ENCODE assay signal across 27 mouse cellular contexts in genomic region chr8:95336363-95336762, GRCm38 (mm10). TPM values are rescaled to one million over a fixed set of nuclear protein-coding genes. Genes with fewer than 3 reads are reported as not detected.
A peak's percentile ranks its signal among the peaks of the same experiment; 100 is the strongest.
DNase-seq lines count a peak whose midpoint lies in the region; ATAC-seq and TF ChIP-seq lines count a peak whose summit lies in the region.
"Had no signal": no experiment of that assay in that cellular context is flagged by ENCODE, and none has a peak within 500 bp of the region (broad histone marks: within the 10 kb centered on the region; RNA-seq: fewer than 3 reads in every experiment).

No protein-coding gene starts in this region.

- H3K4me1 ChIP-seq in bone marrow macrophage, adult 2 months (ENCODE audit: control insufficient read depth, insufficient read depth, low read length): peaks cover 17% of the 10 kb centered on the region
- H3K4me1 ChIP-seq in midbrain, postnatal 0 days (ENCODE audit: insufficient read depth, low read length): 0 out of 2 replicates have a peak, but pooled peaks cover 6% of the 10 kb centered on the region

- no peak for TF ChIP-seq CTCF in C2C12 (IDR thresholded peaks at IDR 0.05; ENCODE audit: control insufficient read depth, insufficient read depth, insufficient read length)
- no peak for TF ChIP-seq CTCF in bone marrow macrophage, adult 2 months (IDR thresholded peaks at IDR 0.05; ENCODE audit: low read depth, low read length)
- TF ChIP-seq CTCF in midbrain, postnatal 0 days (IDR thresholded peaks at IDR 0.05): no peak

- no peak for TF ChIP-seq POLR2A in bone marrow macrophage, adult 2 months (IDR thresholded peaks at IDR 0.05; ENCODE audit: borderline replicate concordance, low read depth, low read length)

- H3K4me2 ChIP-seq in midbrain, postnatal 0 days (ENCODE audit: low read depth, low read length, poor library complexity, severe bottlenecking): no peak overlapping the region
- H3K4me2 ChIP-seq: embryonic facial prominence, embryonic 13.5 days; embryonic facial prominence, embryonic 15.5 days; forebrain, embryonic 13.5 days; forebrain, embryonic 15.5 days had no signal

- H3K36me3 ChIP-seq in C2C12 (ENCODE audit: control insufficient read depth, insufficient read depth): peaks cover 36% of the 10 kb centered on the region
- H3K36me3 ChIP-seq in macrophage (ENCODE audit: inconsistent target): peaks cover 57% of the 10 kb centered on the region
- H3K36me3 ChIP-seq in midbrain, postnatal 0 days (ENCODE audit: insufficient read depth, low read length): peaks cover 31% of the 10 kb centered on the region

- no peak overlapping the region for H3ac ChIP-seq in C2C12 (ENCODE audit: control insufficient read depth, insufficient read length, low read depth)

- no peak for ATAC-seq in midbrain, postnatal 0 days (ENCODE audit: low FRiP score)
- ATAC-seq: forebrain, embryonic 13.5 days; forebrain, embryonic 15.5 days; forebrain, postnatal 0 days had no signal

- H3K9ac ChIP-seq in midbrain, postnatal 0 days (replicated peaks; ENCODE audit: low read length, poor library complexity, severe bottlenecking): no peak overlapping the region
- H3K9ac ChIP-seq: embryonic facial prominence, embryonic 13.5 days; embryonic facial prominence, embryonic 15.5 days; forebrain, embryonic 13.5 days; forebrain, embryonic 15.5 days; forebrain, postnatal 0 days had no signal

- H3K27me3 ChIP-seq in C2C12 (ENCODE audit: control insufficient read depth, insufficient read depth, insufficient read length): no peaks in the 10 kb centered on the region
- no peaks in the 10 kb centered on the region for H3K27me3 ChIP-seq in midbrain, postnatal 0 days (ENCODE audit: insufficient read depth, low read length)
- H3K27me3 ChIP-seq: embryonic facial prominence, embryonic 13.5 days; embryonic facial prominence, embryonic 15.5 days; forebrain, embryonic 13.5 days; forebrain, embryonic 15.5 days had no signal

- no peaks in the 10 kb centered on the region for H3K9me3 ChIP-seq in midbrain, postnatal 0 days (ENCODE audit: low read length)
- H3K9me3 ChIP-seq: embryonic facial prominence, embryonic 13.5 days; embryonic facial prominence, embryonic 15.5 days; forebrain, embryonic 13.5 days; forebrain, embryonic 15.5 days had no signal

- peak overlapping the region; percentile 76 for H3K27ac ChIP-seq in bone marrow macrophage, adult 2 months (ENCODE audit: insufficient read depth, low read depth, low read length)
- H3K27ac ChIP-seq in macrophage: peak overlapping the region; percentile 86
- no peak overlapping the region for H3K27ac ChIP-seq in midbrain, postnatal 0 days (ENCODE audit: low read depth, low read length)
- H3K27ac ChIP-seq: embryonic facial prominence, embryonic 13.5 days; embryonic facial prominence, embryonic 15.5 days; forebrain, embryonic 13.5 days; forebrain, embryonic 15.5 days had no signal

- H3K79me3 ChIP-seq in C2C12 (ENCODE audit: low read depth): no peaks in the 10 kb centered on the region

- no peak overlapping the region for H3K4me3 ChIP-seq in C2C12 (ENCODE audit: insufficient read depth, poor library complexity, severe bottlenecking)
- H3K4me3 ChIP-seq in bone marrow macrophage, adult 2 months (ENCODE audit: insufficient read depth, low read length): peak overlapping the region; percentile 31
- H3K4me3 ChIP-seq in macrophage (ENCODE audit: inconsistent target): peak overlapping the region; percentile 14; the same call in 1 of the 2 replicates
- no peak overlapping the region for H3K4me3 ChIP-seq in midbrain, postnatal 0 days (ENCODE audit: low read depth, low read length)
- H3K4me3 ChIP-seq: embryonic facial prominence, embryonic 13.5 days; embryonic facial prominence, embryonic 15.5 days; erythroblast, embryonic 14.5 days; forebrain, embryonic 13.5 days; forebrain, embryonic 15.5 days had no signal

- peaks cover 18% of the 10 kb centered on the region for H3K79me2 ChIP-seq in C2C12 (ENCODE audit: control insufficient read depth, insufficient read depth)
- H3K79me2 ChIP-seq in macrophage (ENCODE audit: inconsistent target): peaks cover 84% of the 10 kb centered on the region

- no peak for DNase-seq in testis, postnatal 14 days (ENCODE audit: low spot score)
- DNase-seq in midbrain, postnatal 0 days (ENCODE audit: low spot score): no peak
- no peak for DNase-seq in adrenal gland, postnatal 36 days
- no peak for DNase-seq in ovary, postnatal 36 days (ENCODE audit: low spot score)
- DNase-seq: adrenal gland, adult 2 months; adrenal gland, postnatal 10 days; adrenal gland, postnatal 25 days; cerebellum, adult 11 months; cerebellum, adult 18-20 months; cerebellum, adult 8-10 months; cerebellum, adult 9-11 months; cerebellum, postnatal 14 days; cerebellum, postnatal 36 days; embryo, embryonic 11 days; forebrain, postnatal 0 days had no signal

TF ChIP-seq in C2C12, 6 proteins besides CTCF, POLR2A, EP300 and RAD21:
- TF ChIP-seq USF1 (IDR thresholded peaks at IDR 0.05; ENCODE audit: low read depth) (no peak), MYOD1 (IDR thresholded peaks at IDR 0.05; ENCODE audit: control insufficient read depth, insufficient read length, low read depth) (peak; percentile 78)

RNA-seq across cellular contexts. Expression of gene Usb1, which starts 4.3 kb away (rescaled TPM):
- 38.1 TPM for polyA plus RNA-seq in C2C12 (2012; fragmentation: generic; extraction: Trizol)
- 35.0 and 35.2 TPM in 2 replicates for polyA plus RNA-seq in bone marrow macrophage, adult 2 months (2012; ENCODE audit: insufficient read depth, insufficient read length, missing spikeins)
- total RNA-seq in macrophage (2018; cell fraction: chromatin; rRNA removed): 100 to 1,000 TPM in 14 of 26 experiments, 10 to 100 TPM in 12; 20.3 to 270 (median 107) TPM
- 100 to 1,000 TPM in 12 of 26 experiments, 10 to 100 TPM in 14; 48.5 to 137 (median 94.8) TPM for total RNA-seq in macrophage (2018; cell fraction: cytosol; rRNA removed)
- 100 to 1,000 TPM in 16 of 26 experiments, 10 to 100 TPM in 10; 28.2 to 219 (median 122) TPM for total RNA-seq in macrophage (2018; cell fraction: nucleus; rRNA removed)
- 38.9 to 56.5 TPM (median 40.9 TPM) in 3 replicates for polyA plus RNA-seq in macrophage (2018)
- 65.8 and 87.0 TPM in 2 replicates for total RNA-seq in midbrain, postnatal 0 days (2014; rRNA removed)
- 28.9 and 30.1 TPM in 2 replicates for polyA plus RNA-seq in midbrain, postnatal 0 days (2015; fragmentation: Nextera tagmentation; extraction: Ambion mirVana)
- 10 to 100 TPM; 18.4 to 18.8 TPM for total RNA-seq in adrenal gland, postnatal 36 days (2021)

RNA-seq across cellular contexts. Expression of gene Zfp319, which starts 4.6 kb away (rescaled TPM):
- polyA plus RNA-seq in C2C12 (2012; fragmentation: generic; extraction: Trizol): 5.7 TPM
- polyA plus RNA-seq in bone marrow macrophage, adult 2 months (2012; ENCODE audit: insufficient read depth, insufficient read length, missing spikeins): 6.9 and 7.5 TPM in 2 replicates
- 10 to 100 TPM in 15 of 26 experiments, 1 to 10 TPM in 11; 1.9 to 36.3 (median 12.3) TPM for total RNA-seq in macrophage (2018; cell fraction: chromatin; rRNA removed)
- total RNA-seq in macrophage (2018; cell fraction: cytosol; rRNA removed): 10 to 100 TPM in 18 of 26 experiments, 1 to 10 TPM in 8; 3.8 to 20.8 (median 12.9) TPM
- total RNA-seq in macrophage (2018; cell fraction: nucleus; rRNA removed): 10 to 100 TPM in 21 of 26 experiments, 1 to 10 TPM in 5; 4.1 to 36.6 (median 17.3) TPM
- 4.8 to 10.3 TPM (median 7.1 TPM) in 3 replicates for polyA plus RNA-seq in macrophage (2018)
- total RNA-seq in midbrain, postnatal 0 days (2014; rRNA removed): 20.1 and 21.4 TPM in 2 replicates
- polyA plus RNA-seq in midbrain, postnatal 0 days (2015; fragmentation: Nextera tagmentation; extraction: Ambion mirVana): 11.2 and 11.7 TPM in 2 replicates
- total RNA-seq in adrenal gland, postnatal 36 days (2021): 10 to 100 TPM in 1 of 2 experiments, 1 to 10 TPM in 1; 9.2 to 10.8 TPM

RNA-seq across cellular contexts. Expression of gene Mmp15, which starts 15.7 kb away (rescaled TPM):
- 6.0 TPM for polyA plus RNA-seq in C2C12 (2012; fragmentation: generic; extraction: Trizol)
- polyA plus RNA-seq in bone marrow macrophage, adult 2 months (2012; ENCODE audit: insufficient read depth, insufficient read length, missing spikeins): not detected in 2 replicates
- total RNA-seq in macrophage (2018; cell fraction: chromatin; rRNA removed): under 1 TPM in 1 of 26 experiments, not detected in 25; 0.28 TPM
- under 1 TPM in 22 of 26 experiments, not detected in 4; 0.03 to 0.29 (median 0.15) TPM for total RNA-seq in macrophage (2018; cell fraction: cytosol; rRNA removed)
- total RNA-seq in macrophage (2018; cell fraction: nucleus; rRNA removed): under 1 TPM in 7 of 26 experiments, not detected in 19; 0.14 to 0.49 (median 0.19) TPM
- 0.04 to 0.28 TPM (median 0.07 TPM) in 3 replicates for polyA plus RNA-seq in macrophage (2018)
- total RNA-seq in midbrain, postnatal 0 days (2014; rRNA removed): 52.9 and 59.1 TPM in 2 replicates
- polyA plus RNA-seq in midbrain, postnatal 0 days (2015; fragmentation: Nextera tagmentation; extraction: Ambion mirVana): 12.9 and 13.7 TPM in 2 replicates
- 10 to 100 TPM in 1 of 2 experiments, 1 to 10 TPM in 1; 6.3 to 10.4 TPM for total RNA-seq in adrenal gland, postnatal 36 days (2021)
- total RNA-seq: MEL had no signal

RNA-seq across cellular contexts. Expression of gene Tepp, which starts 26.0 kb away (rescaled TPM):
- polyA plus RNA-seq in C2C12 (2012; fragmentation: generic; extraction: Trizol) (not detected), macrophage (2018) (not detected in 3 replicates)
- polyA plus RNA-seq in bone marrow macrophage, adult 2 months (2012; ENCODE audit: insufficient read depth, insufficient read length, missing spikeins): not detected in 2 replicates
- not detected for total RNA-seq in macrophage (2018; cell fraction: chromatin; rRNA removed)
- total RNA-seq in macrophage (2018; cell fraction: cytosol; rRNA removed): not detected
- total RNA-seq in macrophage (2018; cell fraction: nucleus; rRNA removed): not detected
- 0.77 and 1.1 TPM in 2 replicates for total RNA-seq in midbrain, postnatal 0 days (2014; rRNA removed)
- 2.5 and 3.7 TPM in 2 replicates for polyA plus RNA-seq in midbrain, postnatal 0 days (2015; fragmentation: Nextera tagmentation; extraction: Ambion mirVana)
- under 1 TPM in 1 of 2 experiments, not detected in 1; 0.82 TPM for total RNA-seq in adrenal gland, postnatal 36 days (2021)
- total RNA-seq: adrenal gland, postnatal 10 days; common myeloid progenitor, adult 5-6 weeks; MEL had no signal
- polyA plus RNA-seq: embryonic facial prominence, embryonic 11.5 days; erythroblast, embryonic 14.5 days; forebrain, embryonic 11.5 days had no signal

RNA-seq across cellular contexts. Expression of gene Cngb1, which starts 30.0 kb away (rescaled TPM):
- under 0.01 TPM for polyA plus RNA-seq in C2C12 (2012; fragmentation: generic; extraction: Trizol)
- 0.59 and 2.7 TPM in 2 replicates for polyA plus RNA-seq in bone marrow macrophage, adult 2 months (2012; ENCODE audit: insufficient read depth, insufficient read length, missing spikeins)
- total RNA-seq in macrophage (2018; cell fraction: chromatin; rRNA removed): under 1 TPM in 3 of 26 experiments, not detected in 23; 0.14 to 0.33 (median 0.22) TPM
- total RNA-seq in macrophage (2018; cell fraction: cytosol; rRNA removed): 1 to 10 TPM in 1 of 26 experiments, under 1 TPM in 18, not detected in 7; 0.03 to 1.1 (median 0.23) TPM
- total RNA-seq in macrophage (2018; cell fraction: nucleus; rRNA removed): under 1 TPM in 5 of 26 experiments, not detected in 21; 0.10 to 0.72 (median 0.60) TPM
- 0.03 to 0.28 TPM in 2 of 3 replicates, not detected in the other for polyA plus RNA-seq in macrophage (2018)
- total RNA-seq in midbrain, postnatal 0 days (2014; rRNA removed): 0.38 and 0.76 TPM in 2 replicates
- polyA plus RNA-seq in midbrain, postnatal 0 days (2015; fragmentation: Nextera tagmentation; extraction: Ambion mirVana): 0.54 and 0.79 TPM in 2 replicates
- under 1 TPM; 0.23 to 0.86 TPM for total RNA-seq in adrenal gland, postnatal 36 days (2021)
- total RNA-seq: MEL had no signal
- polyA plus RNA-seq: erythroblast, embryonic 14.5 days had no signal

Comparison
In these comparisons a context has a peak if more than half of its experiments do, and no peak if none do; other contexts are left out.
1. H3K4me3 ChIP-seq: peak in bone marrow macrophage, adult 2 months (single experiment) and macrophage (single experiment); none in C2C12 (single experiment) and midbrain, postnatal 0 days (single experiment).